Mouse (Mus musculus) liver, embryonic 18 days (tissue): Measurements from ENCODE around the gene Mageb4. TPM values are rescaled to one million over a fixed set of nuclear protein-coding genes. Genes with fewer than 3 reads are reported as not detected.

Experiments
- polyA plus RNA-seq: library from polyadenylated mRNA; depleted of rRNA; stranded (reverse); fragments of >200 nt; gene quantifications from 2 replicates; pipeline ENCODE4 v1.2.3, GENCODE M21; 2012; rRNA removed

Gene Mageb4
- polyA plus RNA-seq = not detected in 2 replicates

DNA sequence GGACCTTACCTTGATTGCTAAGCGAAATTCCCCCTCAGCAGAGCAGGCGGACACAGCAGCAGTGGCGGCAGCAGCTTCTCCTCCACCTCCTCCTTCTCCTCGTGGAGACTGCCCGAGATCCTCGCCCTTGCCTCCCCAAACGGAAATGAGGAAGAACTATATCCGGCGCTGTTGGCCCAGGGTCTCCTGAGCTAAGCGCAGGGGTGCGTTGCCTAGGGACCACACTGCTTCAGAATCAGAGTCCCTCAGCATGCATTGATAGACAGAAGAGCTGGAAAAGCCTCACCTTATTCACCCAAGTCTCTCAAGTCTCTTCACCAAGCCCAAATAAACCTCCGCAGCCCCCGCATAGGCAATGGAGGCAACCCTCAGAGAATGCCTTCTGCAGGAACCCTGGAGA is at the start of gene Mageb4:
Gene Mageb4 (minus strand): TSS at position 101 of the 400 bp plus-strand sequence.

Other genes starting within 250 kb of the Mageb4 start
- gene Nr0b1, start 113.3 kb downstream of the Mageb4 start, polyA plus RNA-seq = not detected in 2 replicates